Mouse (Mus musculus): ENCODE measurements around the gene Cdc27. TPM values are rescaled to one million over a fixed set of nuclear protein-coding genes. Genes with fewer than 3 reads are reported as not detected.
"Not testable (repeated sequence)": the region's sequence is repeated elsewhere in the genome, so short reads cannot be mapped to it uniquely, and the experiment has no call there.

Gene Cdc27
- total RNA-seq, 2 experiments from 2014 or later, result 67.8 to 70.3 TPM

DNA sequence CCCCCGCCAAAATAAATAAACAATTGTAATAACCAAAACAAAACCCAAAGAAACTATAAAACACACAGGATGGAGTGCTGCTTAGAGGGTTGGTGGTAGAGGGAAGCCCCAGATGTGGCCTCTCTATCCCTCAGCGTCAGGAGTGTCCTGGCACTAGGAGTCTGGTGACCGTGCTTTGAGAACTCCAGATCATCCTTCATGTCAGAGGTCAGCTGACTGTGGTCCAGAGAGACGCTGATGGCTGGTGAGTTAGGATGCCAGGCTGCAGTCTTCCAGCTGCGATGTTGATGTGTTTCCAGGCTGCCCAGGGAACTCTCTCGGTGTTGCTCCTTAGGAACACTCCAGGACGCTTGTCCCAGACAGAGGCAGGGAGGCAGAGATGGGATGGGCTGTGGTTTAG lies 21.7 kb upstream of the Cdc27 start:
- no peak for DNase-seq
- intact Hi-C loops (cut with DNase I), result no loop called here

DNA sequence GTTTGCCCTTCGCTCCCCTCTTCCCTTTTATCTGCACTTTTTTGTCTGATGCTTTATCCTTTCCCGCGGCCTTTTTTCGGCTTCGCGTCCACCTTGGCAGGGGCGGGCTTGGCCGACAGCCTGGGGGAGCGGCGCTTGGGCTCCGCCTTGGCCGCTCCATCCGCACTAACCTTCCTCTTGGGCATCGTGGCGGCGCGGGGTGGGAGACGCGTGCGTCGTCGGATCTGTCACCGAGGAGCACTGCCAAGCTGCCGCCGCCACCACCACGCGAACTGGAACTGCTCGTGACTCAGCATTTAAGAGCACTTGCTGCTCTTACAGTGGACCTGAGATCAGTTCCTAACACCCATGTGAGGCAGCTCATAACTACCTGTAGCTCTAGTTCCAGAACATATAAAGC lies 21.0 kb upstream of the Cdc27 start:
- peak; percentile 38 for DNase-seq
- intact Hi-C loops (cut with DNase I), result not testable (repeated sequence)

DNA sequence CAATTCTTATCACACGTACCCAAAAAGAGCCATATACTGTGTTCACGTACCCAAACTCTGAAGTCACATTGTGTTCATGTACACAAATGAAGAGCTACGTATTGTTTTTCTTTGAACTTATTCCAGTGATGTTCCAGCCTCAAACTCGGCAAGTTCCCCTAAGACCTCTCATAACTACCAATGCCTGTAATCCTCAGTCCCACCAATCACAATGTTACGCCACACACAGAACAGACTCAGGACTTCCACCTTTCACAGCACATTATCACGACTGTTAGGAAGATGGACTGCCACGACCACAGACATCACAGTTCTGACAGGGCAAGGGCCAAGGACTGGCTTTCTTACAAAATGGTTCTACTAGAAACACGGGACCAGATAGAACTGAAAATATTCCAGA lies 20.1 kb upstream of the Cdc27 start:
- intact Hi-C loops (cut with DNase I); DNase-seq: not testable (repeated sequence)

DNA sequence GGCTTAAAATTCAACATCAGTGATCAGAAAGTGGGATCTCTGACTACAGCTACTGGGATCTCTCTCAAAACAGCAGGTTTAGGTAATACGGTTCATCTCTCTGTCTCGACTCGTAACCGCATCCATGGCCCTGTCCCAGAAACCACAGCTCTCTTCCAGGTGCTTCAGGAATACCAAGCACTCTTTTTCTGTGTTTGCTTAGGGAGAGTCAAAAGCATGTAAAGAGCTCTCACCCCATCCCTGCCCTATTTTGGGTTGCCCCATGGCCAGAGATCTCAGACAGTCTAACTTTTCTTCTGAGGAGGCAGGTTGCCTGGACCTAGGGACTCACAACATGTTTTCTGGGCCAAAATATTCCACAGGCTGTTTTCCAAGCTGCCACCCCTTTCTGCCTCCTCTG lies 17.9 kb upstream of the Cdc27 start:
- intact Hi-C loops (cut with DNase I), result no loop called here
- no peak for DNase-seq

DNA sequence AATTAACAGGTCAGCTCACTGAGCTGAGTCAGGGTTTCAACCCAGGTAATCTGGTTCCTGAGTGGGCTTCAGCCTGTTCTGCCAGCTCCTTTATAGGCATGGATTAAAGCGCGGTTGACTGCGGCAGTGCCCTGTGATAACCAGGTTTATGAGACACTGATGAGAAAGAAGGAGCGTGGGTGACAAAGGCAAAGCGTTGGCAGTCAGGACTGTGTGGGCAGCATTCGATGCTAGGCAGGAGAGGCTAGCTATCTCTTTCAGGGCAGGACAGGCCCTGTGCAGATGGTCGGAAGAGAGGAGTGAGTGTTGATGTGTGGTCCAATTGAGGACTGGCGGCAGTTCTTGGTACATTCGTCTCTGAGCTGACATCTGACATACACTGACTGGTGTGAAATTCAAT lies 17.3 kb upstream of the Cdc27 start:
- no peak for DNase-seq

DNA sequence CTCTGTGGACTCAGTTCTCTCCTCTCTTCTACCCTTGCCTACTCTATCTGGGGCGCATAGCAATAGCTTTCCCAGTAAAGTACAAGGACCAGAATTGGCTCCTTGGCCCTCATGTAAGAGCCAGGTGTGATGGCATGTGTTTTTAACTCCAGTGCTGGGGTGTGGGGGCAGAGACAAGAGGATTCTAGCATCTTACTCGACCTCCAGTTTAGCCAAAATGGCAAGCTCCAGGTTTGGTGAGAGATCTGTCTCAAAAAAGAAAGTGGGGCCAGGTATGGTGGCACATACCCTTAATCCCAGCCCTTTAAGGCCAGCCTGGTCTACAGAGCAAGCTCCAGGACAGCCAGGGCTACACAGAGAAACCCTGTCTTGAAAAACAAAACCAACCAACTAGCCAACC lies 16.4 kb upstream of the Cdc27 start:
- no peak for DNase-seq
- intact Hi-C loops (cut with DNase I), result no loop called here

More for the DNA sequence above, 17.3 kb upstream of the Cdc27 start:
- intact Hi-C loops (cut with DNase I), result no loop called here

DNA sequence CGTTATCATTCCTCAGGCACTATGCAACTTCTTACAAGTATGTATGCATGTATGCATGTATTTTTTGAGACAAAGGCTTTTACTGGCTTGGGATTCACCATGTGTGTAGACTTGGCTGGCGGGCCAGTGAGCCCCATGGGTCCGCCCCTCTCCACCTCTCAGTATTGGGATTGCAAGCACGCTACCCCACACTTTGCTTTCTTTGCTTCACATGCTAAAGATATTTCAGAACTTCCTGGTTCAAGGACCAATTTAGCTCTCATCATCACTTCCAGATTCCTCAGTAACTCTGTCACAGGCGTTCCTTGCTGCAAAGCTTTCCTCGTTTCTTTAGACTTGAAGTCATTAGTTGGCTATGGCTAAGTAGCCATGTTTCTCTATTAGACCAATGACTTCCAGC lies 15.7 kb upstream of the Cdc27 start:
- intact Hi-C loops (cut with DNase I), result no loop called here
- no peak for DNase-seq

DNA sequence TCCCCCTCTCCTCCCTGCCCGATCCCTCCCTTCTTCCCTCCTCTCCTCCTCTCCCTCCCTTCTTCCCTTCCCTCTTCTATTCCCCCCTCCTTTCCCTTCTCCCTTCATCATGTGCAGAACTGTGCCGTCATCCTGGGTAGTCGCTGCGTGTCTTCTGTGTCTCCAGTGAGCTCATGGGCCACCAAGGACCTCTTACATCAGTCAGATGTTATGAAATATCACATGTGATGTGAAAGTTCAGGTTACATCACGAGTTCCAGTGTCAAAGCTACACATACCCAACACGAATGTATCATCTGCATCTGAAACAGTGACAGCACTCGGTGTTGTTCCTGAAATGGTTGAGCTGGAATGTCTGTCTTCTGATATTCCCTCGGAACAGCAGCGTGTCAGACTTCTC lies 14.8 kb upstream of the Cdc27 start:
- intact Hi-C loops (cut with DNase I), result no loop called here

DNA sequence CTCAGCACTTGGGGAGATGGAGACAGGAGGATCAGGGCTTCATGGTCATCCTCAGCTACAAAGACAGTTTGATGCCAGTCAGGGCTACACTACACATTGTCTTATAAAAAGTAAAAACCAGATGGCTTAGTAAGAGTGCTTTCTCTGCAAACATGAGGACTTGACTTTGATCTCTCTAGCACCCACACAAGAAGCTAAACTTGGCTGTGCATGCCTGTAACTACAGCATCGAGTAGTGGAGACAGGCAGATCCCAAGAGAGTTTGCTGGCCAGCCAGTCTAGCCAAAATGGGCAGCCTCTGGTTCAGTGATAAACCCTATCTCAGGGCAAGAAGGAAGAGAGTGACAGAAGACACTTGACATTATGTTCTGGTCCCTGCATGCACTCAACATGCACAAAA lies 13.1 kb upstream of the Cdc27 start:
- DNase-seq, result no peak
- intact Hi-C loops (cut with DNase I), result no loop called here

More for the DNA sequence above, 14.8 kb upstream of the Cdc27 start:
- no peak for DNase-seq

DNA sequence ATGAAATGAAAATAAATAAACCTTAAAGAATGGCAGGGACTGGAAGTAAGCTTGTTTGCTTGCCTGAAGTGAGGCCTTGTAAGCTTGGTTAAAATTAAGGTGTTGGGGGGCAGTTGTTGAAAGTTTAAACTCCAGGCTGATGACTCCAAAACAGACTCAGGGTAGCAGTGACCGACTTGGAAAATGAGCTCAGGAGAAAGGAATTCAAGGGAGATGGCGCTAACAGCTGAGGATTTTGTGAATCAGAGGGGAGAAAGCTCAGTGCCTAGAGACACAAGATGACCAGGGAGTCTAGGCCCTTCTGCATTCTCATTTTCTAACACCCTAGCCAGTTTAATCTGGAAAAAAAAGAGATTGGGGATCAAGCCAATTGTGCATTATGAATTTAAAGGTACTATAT lies 10.6 kb upstream of the Cdc27 start:
- intact Hi-C loops (cut with DNase I), result no loop called here
- no peak for DNase-seq

DNA sequence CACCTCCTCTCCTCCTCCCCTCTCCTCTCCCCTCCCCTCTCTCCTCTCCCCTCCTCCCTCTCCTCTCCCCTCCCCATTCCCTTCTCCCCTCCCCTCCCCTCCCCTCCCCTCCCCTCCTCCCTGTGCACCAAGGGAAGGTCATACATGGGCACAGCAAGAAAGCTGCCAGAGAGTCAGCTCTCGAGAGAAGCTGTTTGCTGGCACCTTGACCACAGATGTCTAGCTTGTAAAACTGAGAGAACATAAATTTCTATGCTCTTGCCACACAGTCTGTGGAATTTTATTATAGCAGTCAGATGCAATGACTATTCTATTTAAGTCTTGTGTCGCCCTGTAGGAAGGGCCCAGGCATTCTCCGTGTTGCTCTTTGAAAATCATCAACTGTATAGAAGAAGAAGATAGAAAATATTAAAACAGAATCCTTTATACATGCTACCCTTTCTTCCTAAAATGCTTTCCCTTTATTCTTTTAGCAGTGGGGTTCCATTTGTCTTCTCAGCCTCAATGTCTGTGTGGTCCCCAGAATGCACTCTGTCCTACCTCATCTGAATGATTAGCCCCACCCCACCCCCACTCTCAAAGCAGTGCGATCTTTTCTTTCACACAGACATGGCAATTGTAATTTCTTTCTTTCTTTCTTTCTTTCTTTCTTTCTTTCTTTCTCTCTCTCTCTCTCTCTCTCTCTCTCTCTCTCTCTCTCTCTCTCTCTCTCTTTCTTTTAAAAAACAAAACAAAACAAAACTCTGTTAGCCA lies 8.4 kb upstream of the Cdc27 start:
- intact Hi-C loops (cut with DNase I), result no loop called here
- DNase-seq, result no peak

DNA sequence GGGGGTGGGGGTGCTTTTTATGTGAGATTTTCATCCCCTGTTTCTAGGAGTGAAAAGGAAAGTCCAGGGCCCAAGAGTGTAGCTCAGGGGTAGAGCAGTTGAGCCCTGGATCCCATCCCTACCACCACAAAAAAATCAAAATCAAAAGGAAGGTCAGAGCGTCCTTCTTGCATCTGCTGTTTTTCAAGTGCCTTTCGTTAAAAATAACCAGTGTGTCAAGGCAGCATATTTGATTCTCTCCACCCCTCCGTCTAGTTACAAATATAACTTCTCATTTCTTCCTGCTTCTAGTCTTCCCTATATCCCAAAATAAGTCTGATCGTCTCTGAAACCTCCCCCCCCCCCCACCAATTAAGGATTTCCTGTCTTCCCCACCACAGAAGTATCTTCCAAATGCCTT lies 7.6 kb upstream of the Cdc27 start:
- intact Hi-C loops (cut with DNase I), result no loop called here

DNA sequence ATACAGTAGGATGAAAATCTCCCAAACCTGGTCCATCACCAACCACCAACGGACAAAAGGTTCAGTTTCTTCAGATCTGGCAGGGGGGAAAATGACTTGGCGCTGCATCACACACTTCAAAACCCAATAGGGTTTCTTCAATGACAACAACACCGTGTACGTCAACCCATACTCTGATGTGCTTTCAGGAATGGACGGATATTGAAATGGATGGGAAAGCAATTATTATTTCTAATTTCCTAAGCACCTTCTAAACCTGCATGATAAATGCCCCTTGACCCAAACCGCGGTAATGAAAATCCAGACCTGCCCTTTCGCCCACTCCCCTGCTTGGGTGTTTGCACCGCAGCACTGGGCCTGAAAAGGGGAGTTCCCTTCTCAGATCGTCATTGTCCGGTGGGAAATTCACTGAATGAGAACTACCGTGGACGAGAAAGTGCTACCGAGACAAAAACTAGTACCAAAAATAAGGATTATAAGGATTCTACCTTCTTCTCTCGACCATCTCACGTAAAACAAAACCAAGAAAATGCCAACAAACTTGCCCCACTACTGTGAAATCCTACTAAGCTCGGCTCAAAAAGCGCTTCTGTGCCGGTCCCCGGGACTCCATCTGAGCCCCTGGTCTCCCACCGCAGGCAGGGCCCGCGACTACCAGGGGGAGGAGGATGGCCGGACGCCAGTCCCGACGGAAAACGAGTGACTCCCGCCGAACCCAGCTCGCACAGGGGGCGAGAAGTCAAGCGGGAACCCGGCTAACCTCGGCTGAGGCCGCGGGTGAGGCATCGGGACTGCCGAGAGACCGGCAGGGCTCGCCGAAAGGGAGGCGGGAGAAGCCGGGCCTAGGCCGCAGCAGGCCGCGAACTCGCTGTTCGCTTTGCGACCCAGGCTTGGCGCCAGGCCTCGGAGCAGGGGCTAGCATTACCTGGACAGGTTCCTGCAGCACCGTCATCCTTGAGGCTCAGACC lies 698 bp downstream of the Cdc27 start:
- intact Hi-C loops (cut with DNase I), result no loop called here
- peak; percentile 80 for DNase-seq

More for the DNA sequence above, 7.6 kb upstream of the Cdc27 start:
- no peak for DNase-seq

DNA sequence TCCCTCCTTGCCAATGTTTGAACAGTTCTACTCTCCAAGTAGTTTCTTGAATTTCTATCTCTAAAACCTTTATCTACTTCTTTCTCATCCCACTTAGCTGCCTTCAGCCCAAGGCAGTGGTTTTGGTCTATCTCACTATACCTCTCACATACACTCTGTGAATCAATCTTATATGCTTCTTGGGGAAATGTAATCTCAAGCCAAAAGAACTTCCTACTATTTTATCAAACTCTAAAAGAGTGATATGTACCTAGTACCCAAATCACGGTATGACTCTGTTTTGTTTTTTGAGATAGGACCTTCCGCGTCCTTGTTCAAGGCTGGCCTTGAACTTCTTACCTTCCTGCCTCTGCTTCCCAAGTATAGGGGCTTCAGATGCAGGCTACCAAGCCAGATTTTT lies 2.9 kb downstream of the Cdc27 start:
- intact Hi-C loops (cut with DNase I), result no loop called here
- no peak for DNase-seq

DNA sequence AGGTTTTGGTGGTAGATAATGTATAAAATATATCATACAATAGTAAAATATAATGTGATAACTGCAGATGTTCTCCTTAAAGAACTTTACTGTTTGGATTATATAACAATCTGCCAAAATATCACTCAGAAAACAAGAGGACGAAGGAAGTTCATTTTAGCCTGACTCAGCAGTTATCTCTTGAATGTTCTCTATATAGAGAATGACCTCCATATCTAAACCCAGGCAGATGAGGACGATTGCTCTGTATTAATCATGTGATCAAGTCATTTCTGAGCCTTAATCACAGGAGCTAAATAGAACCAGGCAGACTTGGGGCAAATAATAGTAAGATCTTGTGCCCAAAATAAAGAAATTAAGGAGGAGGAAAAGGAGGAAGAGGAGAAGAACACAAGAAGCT lies 5.9 kb downstream of the Cdc27 start:
- DNase-seq, result no peak
- intact Hi-C loops (cut with DNase I), result no loop called here

DNA sequence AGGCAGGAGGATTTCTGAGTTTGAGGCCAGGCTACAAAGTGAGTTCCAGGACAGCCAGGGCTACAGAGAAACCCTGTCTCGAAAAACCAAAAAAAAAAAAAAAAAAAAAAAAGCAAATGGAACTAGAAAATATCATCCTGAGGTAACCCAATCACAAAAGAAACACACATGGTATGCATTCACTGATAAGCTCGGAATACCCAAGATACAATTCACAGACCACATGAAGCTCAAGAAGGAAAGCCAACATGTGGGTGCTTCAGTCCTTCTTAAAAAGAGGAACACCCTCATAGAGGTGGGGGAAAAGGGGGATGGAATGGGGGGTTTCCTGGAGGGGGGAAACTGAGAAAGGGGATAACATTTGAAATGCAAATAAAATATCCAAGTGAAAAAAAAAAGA lies 7.1 kb downstream of the Cdc27 start:
- intact Hi-C loops (cut with DNase I); DNase-seq: not testable (repeated sequence)

DNA sequence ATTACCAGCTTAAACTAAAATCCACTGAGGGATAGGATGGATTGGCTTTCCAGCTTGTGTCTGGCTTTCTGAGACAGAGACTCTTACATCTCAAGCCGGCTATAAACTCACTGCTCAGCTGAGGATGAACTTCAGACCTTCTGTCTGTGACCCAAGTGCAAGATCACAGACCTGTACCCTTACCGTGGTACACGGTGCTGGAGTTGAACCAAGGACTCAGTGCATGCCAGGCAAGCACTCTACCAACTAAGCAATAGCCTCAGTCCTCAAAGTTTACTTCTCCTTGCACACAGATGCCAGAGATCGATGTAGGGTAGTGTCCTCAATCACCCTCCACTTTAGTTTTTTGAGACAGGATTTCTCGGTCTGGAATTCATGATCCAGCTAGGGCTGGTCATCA lies 10.6 kb downstream of the Cdc27 start:
- no peak for DNase-seq
- intact Hi-C loops (cut with DNase I), result no loop called here

DNA sequence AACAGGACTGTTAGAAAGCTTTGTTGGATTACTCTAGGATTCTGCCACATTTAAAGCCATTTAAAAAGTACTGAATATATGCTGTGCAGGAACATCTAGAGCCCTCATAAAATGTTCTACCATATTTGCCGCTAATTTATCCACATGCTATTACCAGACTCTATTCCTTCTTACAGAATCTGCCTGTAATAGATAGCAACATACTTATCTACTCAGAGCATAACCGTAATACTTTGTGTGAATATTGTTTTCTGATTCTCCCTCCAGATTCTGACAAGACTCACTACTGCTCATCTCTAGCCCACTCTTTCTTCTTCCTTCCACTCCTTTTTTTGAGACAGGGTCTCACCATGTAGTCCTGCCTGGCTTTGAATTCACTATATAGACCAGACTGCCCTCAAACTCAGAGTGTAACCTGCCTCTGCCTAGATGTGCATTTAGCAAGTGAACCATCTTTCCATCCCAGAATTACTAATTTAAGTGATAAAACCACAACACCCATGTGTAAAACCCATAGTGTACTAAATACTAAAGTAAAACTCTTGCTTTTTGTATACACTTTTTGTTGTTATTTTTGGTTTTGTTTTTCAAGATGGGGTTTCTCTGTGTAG lies 12.4 kb downstream of the Cdc27 start:
- intact Hi-C loops (cut with DNase I), result no loop called here
- no peak for DNase-seq

DNA sequence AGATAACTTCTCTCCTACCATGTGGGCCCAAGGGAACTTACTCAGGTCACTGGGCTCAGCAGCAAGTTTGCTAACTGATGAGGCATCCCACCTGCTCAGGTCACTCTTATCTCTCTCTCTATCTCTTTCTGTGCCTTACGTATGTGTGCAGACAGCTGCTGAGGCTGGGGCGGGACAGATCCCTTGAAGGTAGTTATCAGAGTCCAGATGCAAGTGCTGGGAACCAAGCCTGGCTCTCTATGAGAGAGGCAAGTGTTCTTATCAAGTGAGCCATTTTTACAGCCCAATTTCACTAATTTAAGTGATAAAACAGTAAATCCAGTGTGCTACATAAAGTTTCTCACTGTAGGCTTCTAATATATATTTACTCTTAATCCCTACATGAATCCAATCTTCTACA lies 13.6 kb downstream of the Cdc27 start:
- intact Hi-C loops (cut with DNase I), result no loop called here
- no peak for DNase-seq

DNA sequence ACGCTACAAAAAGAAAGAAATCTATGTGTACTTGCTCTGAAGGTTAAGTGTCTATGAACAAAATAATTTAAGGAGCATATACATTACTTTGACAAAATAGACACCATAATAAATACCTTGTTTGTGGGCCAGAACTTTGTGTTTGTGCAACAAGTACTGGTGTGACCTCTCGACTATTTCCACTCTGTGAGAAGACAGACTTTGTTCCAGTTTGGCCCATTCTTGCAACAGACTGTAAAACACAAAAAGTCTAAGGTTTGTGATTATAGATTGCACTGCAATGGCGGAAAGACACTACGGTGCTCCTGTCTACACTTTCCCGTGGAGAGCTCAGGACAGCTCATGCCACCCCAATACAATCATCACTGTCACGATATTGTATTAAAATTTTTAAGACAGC lies 24.5 kb downstream of the Cdc27 start:
- DNase-seq, result no peak

DNA sequence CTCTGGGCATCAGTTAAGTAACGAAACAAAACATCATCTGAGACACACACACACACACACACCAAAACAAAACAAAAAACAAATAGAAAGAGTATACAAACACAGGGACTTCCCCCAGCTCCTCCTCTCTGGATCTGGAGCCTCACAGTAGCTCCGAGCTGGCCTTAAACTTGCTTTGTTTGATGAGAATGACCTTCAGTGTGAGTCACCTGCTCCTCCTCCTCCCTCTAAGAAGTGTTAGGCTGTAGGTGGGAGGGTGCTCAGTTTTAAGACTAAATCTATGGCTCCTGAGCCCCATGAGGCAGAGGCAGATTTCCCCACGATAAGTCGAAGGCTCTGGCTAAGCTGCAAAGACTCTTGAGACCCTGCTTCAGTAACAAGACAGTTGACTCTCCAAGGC lies 38.0 kb downstream of the Cdc27 start:
- DNase-seq, result no peak
- intact Hi-C loops (cut with DNase I), result no loop called here

More for the DNA sequence above, 24.5 kb downstream of the Cdc27 start:
- intact Hi-C loops (cut with DNase I), result loop anchor here (10.0 kb wide), 1 partner anchor 609 kb away; no protein-coding TSS in a partner anchor
